ENCODE assay signal across 9 mouse cellular contexts in genomic region chr11:120227571-120228051, GRCm38 (mm10). TPM values are rescaled to one million over a fixed set of nuclear protein-coding genes. Genes with fewer than 3 reads are reported as not detected.
DNase-seq lines count a peak whose midpoint lies in the region; ATAC-seq and TF ChIP-seq lines count a peak whose summit lies in the region.
"Had no signal": no experiment of that assay in that cellular context is flagged by ENCODE, and none has a peak within 500 bp of the region (broad histone marks: within the 10 kb centered on the region; RNA-seq: fewer than 3 reads in every experiment).

No protein-coding gene starts in this region.

- DNase-seq in embryo, embryonic 10 days (ENCODE audit: low spot score) = peak; percentile 54
- no peak for DNase-seq in embryo, embryonic 9.5 days (ENCODE audit: extremely low spot score)
- DNase-seq in brain, embryonic 14.5 days (ENCODE audit: low read depth) = peak; percentile 56
- peak; percentile 57 to 67 for DNase-seq in kidney, postnatal 4 days
- DNase-seq in gastrocnemius, adult 8-10 months (ENCODE audit: low spot score in 2 of 2) = no peak
- no peak for DNase-seq in layer of hippocampus, postnatal 36 days

- TF ChIP-seq POLR2A in brain, embryonic 14.5 days (IDR thresholded peaks at IDR 0.05; ENCODE audit: borderline replicate concordance, extremely low read depth, insufficient read depth, insufficient read length, poor library complexity, severe bottlenecking) = no peak
- no peak for TF ChIP-seq POLR2A in small intestine, adult 2 months (IDR thresholded peaks at IDR 0.05; ENCODE audit: low read depth, low read length)

- peak overlapping the region; percentile 62 for H3K27ac ChIP-seq in heart, embryonic 11.5 days (ENCODE audit: low read depth, low read length)
- H3K27ac ChIP-seq in small intestine, adult 2 months (ENCODE audit: insufficient read depth, low read depth, low read length) = peak overlapping the region; percentile 83; the same call in 1 of the 2 replicates
- H3K27ac ChIP-seq: liver, embryonic 15.5 days had no signal

- peak overlapping the region; percentile 47 for H3K4me2 ChIP-seq in heart, embryonic 11.5 days
- H3K4me2 ChIP-seq: liver, embryonic 15.5 days had no signal

- peaks cover 73% of the 10 kb centered on the region for H3K4me1 ChIP-seq in heart, embryonic 11.5 days (ENCODE audit: control insufficient read depth, insufficient read depth, low read length)
- H3K4me1 ChIP-seq in small intestine, adult 2 months (ENCODE audit: control insufficient read depth, insufficient read depth, insufficient read length, low read length) = peaks cover 42% of the 10 kb centered on the region

- no peaks in the 10 kb centered on the region for H3K9me3 ChIP-seq in heart, embryonic 11.5 days (replicated peaks; ENCODE audit: control insufficient read depth, low read length)
- H3K9me3 ChIP-seq: liver, embryonic 15.5 days had no signal

- 12% methylated on average over 8 of the region's 8 CpGs for WGBS in heart, embryonic 11.5 days (ENCODE audit: insufficient replicate concordance)
- 70% methylated on average over 8 of the region's 8 CpGs for WGBS in small intestine, adult 2 months

- H3K36me3 ChIP-seq in heart, embryonic 11.5 days (ENCODE audit: control insufficient read depth, insufficient read depth, low read length) = no peaks in the 10 kb centered on the region
- H3K36me3 ChIP-seq in small intestine, adult 2 months (ENCODE audit: control insufficient read depth, insufficient read depth, low read length) = no peaks in the 10 kb centered on the region
- H3K36me3 ChIP-seq: liver, embryonic 15.5 days had no signal

- H3K4me3 ChIP-seq in heart, embryonic 11.5 days (ENCODE audit: low read depth, low read length) = peak overlapping the region; percentile 11
- no peak overlapping the region for H3K4me3 ChIP-seq in small intestine, adult 2 months (ENCODE audit: low read depth, low read length)
- H3K4me3 ChIP-seq: liver, embryonic 15.5 days had no signal

- no peaks in the 10 kb centered on the region for H3K27me3 ChIP-seq in heart, embryonic 11.5 days (ENCODE audit: control insufficient read depth, insufficient read depth, low read length)
- no peaks in the 10 kb centered on the region for H3K27me3 ChIP-seq in small intestine, adult 2 months (ENCODE audit: control insufficient read depth, insufficient read depth, low read length)

- ATAC-seq in heart, embryonic 11.5 days (replicated peaks; ENCODE audit: insufficient number of reproducible peaks, low FRiP score, low TSS enrichment) = no peak

- no peak for TF ChIP-seq CTCF in brain, embryonic 14.5 days (IDR thresholded peaks at IDR 0.05; ENCODE audit: borderline replicate concordance, extremely low read depth, insufficient read depth, insufficient read length)
- no peak for TF ChIP-seq CTCF in small intestine, adult 2 months (IDR thresholded peaks at IDR 0.05; ENCODE audit: extremely low read depth, insufficient read length, insufficient replicate concordance, low read depth, low read length)

- peak overlapping the region; percentile 34 for H3K9ac ChIP-seq in heart, embryonic 11.5 days (ENCODE audit: low read depth, low read length)
- H3K9ac ChIP-seq: liver, embryonic 15.5 days had no signal

RNA-seq across cellular contexts. Expression of gene Bahcc1, which starts 5.1 kb away (rescaled TPM):
- 29.0 and 47.0 TPM in 2 replicates for polyA plus RNA-seq in brain, embryonic 14.5 days (2012; rRNA removed)
- polyA plus RNA-seq in heart, embryonic 11.5 days (2014; fragmentation: Nextera tagmentation; extraction: Ambion mirVana) = 7.0 and 9.1 TPM in 2 replicates
- 7.0 and 15.4 TPM in 2 replicates for polyA plus RNA-seq in small intestine, adult 2 months (2012; rRNA removed)
- total RNA-seq in gastrocnemius, adult 8-10 months (2022) = 1 to 10 TPM; 3.6 to 5.8 (median 4.7) TPM
- 10 to 100 TPM; 19.6 to 20.0 TPM for total RNA-seq in layer of hippocampus, postnatal 36 days (2021)

Comparison
In these comparisons a context has a peak if more than half of its experiments do, and no peak if none do; other contexts are left out.
1. DNase-seq: peak in embryo, embryonic 10 days (single experiment), brain, embryonic 14.5 days (single experiment) and kidney, postnatal 4 days (2 of 2); none in embryo, embryonic 9.5 days (single experiment), gastrocnemius, adult 8-10 months (0 of 2) and layer of hippocampus, postnatal 36 days (0 of 2).